Mouse (Mus musculus): ENCODE results near the gene March11. TPM values are rescaled to one million over a fixed set of nuclear protein-coding genes. Genes with fewer than 3 reads are reported as not detected.
A peak's percentile ranks its signal among the peaks of the same experiment; 100 is the strongest.

March11 gene
- polyA plus RNA-seq, 1 experiment from 2014 or later, result not detected

DNA sequence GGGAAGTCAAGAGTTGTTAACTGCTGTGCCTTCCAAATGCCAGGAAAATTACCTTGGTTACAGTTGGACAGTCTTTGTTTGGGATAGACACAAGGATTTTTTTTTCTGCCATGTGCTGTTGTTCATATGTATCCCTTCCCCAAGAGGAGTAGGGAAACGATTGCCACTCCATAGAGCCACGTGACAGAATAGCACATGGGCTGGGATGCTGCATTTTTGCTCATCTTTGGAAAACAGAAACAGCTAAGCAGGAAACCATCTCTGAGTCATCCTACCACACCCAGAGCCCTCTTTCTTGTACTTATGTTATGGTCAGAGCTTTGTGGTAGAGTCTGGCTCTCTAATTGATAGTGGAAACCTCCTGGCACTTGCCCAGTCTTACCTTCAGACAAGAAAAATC, 65.4 kb downstream of the March11 start:
- H3K9ac ChIP-seq (ENCODE audit: low read length), result no peak overlapping the region
- no peaks in the 10 kb centered on the region for H3K4me1 ChIP-seq (replicated peaks; ENCODE audit: control insufficient read depth, insufficient read depth)
- no peaks in the 10 kb centered on the region for H3K9me3 ChIP-seq (ENCODE audit: control insufficient read depth, low read length)
- H3K4me3 ChIP-seq (ENCODE audit: low read depth, low read length), result no peak overlapping the region
- no peaks in the 10 kb centered on the region for H3K36me3 ChIP-seq (ENCODE audit: control insufficient read depth, insufficient read depth, low read length)
- 68% methylated on average over 2 of the region's 2 CpGs for WGBS
- TF ChIP-seq CTCF (IDR thresholded peaks at IDR 0.05; ENCODE audit: low read depth) (no peak), EP300 (optimal IDR thresholded peaks at IDR 0.05) (no peak)
- no peaks in the 10 kb centered on the region for H3K27me3 ChIP-seq (ENCODE audit: control insufficient read depth, insufficient read depth, low read length)
- no peak overlapping the region for H3K4me2 ChIP-seq (replicated peaks; ENCODE audit: low read depth)
- no peak overlapping the region for H3K27ac ChIP-seq (replicated peaks)
- DNase-seq (ENCODE audit: low spot score), result no peak
- no peak for ATAC-seq (ENCODE audit: low FRiP score, low TSS enrichment)

DNA sequence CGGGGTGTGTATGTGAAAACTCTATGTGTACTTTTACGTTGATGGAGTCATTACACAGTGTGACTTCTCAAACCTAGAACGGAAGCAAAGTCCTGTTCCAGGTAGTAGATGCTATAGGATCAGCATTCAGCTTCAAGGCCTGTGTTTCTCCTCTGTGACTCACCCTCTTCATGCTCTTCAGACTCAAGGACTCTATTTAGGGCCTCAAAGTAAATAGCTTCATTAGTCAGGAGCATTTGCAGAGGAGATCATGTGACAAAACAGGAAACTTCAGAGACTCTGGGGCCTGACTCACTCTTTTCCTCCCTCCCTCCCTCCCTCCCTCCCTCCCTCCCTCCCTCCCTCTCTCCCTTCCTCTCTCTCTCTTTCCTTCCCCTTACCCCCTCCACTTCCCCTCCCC, 66.1 kb downstream of the March11 start:
- Histone ChIP-seq H3K27ac (replicated peaks) (no peak overlapping the region), H3K4me1 (replicated peaks; ENCODE audit: control insufficient read depth, insufficient read depth) (no peaks in the 10 kb centered on the region), H3K4me2 (replicated peaks; ENCODE audit: low read depth) (no peak overlapping the region), H3K27me3 (ENCODE audit: control insufficient read depth, insufficient read depth, low read length) (no peaks in the 10 kb centered on the region), H3K4me3 (ENCODE audit: low read depth, low read length) (no peak overlapping the region), H3K9me3 (ENCODE audit: control insufficient read depth, low read length) (no peaks in the 10 kb centered on the region), H3K9ac (ENCODE audit: low read length) (no peak overlapping the region), H3K36me3 (ENCODE audit: control insufficient read depth, insufficient read depth, low read length) (no peaks in the 10 kb centered on the region)
- no peak for DNase-seq (ENCODE audit: low spot score)
- WGBS, result 79% methylated on average over 3 of the region's 3 CpGs
- peak; percentile 51 for ATAC-seq (ENCODE audit: low FRiP score, low TSS enrichment)
- no peak for TF ChIP-seq CTCF (IDR thresholded peaks at IDR 0.05; ENCODE audit: low read depth)
- no peak for TF ChIP-seq EP300 (optimal IDR thresholded peaks at IDR 0.05)

DNA sequence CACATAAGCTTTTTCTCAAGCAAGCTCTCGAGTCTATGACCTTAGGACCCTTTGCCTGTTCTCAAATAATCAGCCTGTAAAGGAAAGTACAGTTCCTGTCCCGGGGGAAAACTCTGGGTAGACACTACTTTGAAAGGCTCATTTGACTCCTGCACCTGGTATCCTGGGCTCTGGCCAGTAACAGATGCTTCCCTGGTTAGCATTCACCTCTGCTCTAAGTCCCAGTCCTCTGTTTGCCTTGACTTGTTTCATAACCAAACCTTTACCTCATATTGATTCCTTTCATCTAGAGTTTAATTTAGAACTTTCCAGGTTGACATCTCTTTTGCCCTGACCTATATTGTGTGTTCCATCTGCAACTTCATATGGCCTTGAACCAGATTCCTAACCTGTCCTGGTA, 68.5 kb downstream of the March11 start:
- 59% methylated on average over 2 of the region's 2 CpGs for WGBS
- H3K27me3 ChIP-seq (ENCODE audit: control insufficient read depth, insufficient read depth, low read length), result no peaks in the 10 kb centered on the region
- H3K27ac ChIP-seq (replicated peaks), result no peak overlapping the region
- ATAC-seq (ENCODE audit: low FRiP score, low TSS enrichment), result no peak
- no peaks in the 10 kb centered on the region for H3K36me3 ChIP-seq (ENCODE audit: control insufficient read depth, insufficient read depth, low read length)
- no peaks in the 10 kb centered on the region for H3K4me1 ChIP-seq (replicated peaks; ENCODE audit: control insufficient read depth, insufficient read depth)
- no peak overlapping the region for H3K4me2 ChIP-seq (replicated peaks; ENCODE audit: low read depth)
- TF ChIP-seq CTCF (IDR thresholded peaks at IDR 0.05; ENCODE audit: low read depth), result no peak
- no peak for TF ChIP-seq EP300 (optimal IDR thresholded peaks at IDR 0.05)
- no peak overlapping the region for H3K4me3 ChIP-seq (ENCODE audit: low read depth, low read length)
- no peak overlapping the region for H3K9ac ChIP-seq (ENCODE audit: low read length)
- DNase-seq (ENCODE audit: low spot score), result no peak
- no peaks in the 10 kb centered on the region for H3K9me3 ChIP-seq (ENCODE audit: control insufficient read depth, low read length)

DNA sequence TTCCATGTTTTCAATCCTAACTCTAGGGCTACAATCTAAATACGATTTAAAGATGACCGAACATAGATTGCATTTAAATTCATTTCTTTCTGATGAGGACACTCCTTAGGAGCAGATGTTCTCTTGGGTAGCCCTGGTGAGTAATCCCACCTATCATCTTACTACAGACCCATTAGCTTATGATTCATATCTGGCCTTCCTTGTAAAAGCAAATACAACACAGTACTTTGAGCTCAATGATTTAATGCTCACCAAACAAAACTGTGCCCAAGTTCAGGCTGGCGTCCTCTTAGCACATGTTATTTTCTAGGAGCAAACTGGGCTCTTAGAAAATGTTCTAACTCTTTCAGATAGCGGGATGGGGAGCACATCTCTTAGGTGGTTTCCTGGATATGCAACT, 70.0 kb downstream of the March11 start:
- Histone ChIP-seq H3K27me3 (ENCODE audit: control insufficient read depth, insufficient read depth, low read length) (no peaks in the 10 kb centered on the region), H3K27ac (replicated peaks) (no peak overlapping the region), H3K9me3 (ENCODE audit: control insufficient read depth, low read length) (no peaks in the 10 kb centered on the region), H3K4me2 (replicated peaks; ENCODE audit: low read depth) (no peak overlapping the region), H3K4me3 (ENCODE audit: low read depth, low read length) (no peak overlapping the region), H3K4me1 (replicated peaks; ENCODE audit: control insufficient read depth, insufficient read depth) (no peaks in the 10 kb centered on the region), H3K9ac (ENCODE audit: low read length) (no peak overlapping the region), H3K36me3 (ENCODE audit: control insufficient read depth, insufficient read depth, low read length) (no peaks in the 10 kb centered on the region)
- WGBS, result 62% methylated on average over 4 of the region's 4 CpGs
- DNase-seq (ENCODE audit: low spot score) (no peak), ATAC-seq (ENCODE audit: low FRiP score, low TSS enrichment) (no peak)
- no peak for TF ChIP-seq EP300 (optimal IDR thresholded peaks at IDR 0.05)

DNA sequence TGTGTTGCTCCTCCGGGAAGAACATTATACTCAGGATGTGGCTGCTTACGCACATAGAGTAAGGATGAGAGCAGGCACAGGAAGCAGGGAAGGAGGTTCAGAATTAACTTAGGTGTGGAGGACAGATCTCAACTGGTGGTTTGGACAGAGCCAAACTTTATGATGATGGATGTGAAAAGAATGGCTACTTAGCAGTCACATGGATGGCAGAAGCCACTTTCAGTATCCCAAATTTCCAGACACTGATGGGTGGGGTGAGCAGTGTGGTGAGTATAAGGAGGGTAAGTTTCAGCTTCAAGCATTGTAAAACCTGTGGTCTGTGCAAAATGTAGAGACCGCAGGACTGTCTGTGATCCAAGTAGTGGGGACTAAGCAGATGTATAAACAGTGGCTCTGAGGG, 71.0 kb downstream of the March11 start:
- no peaks in the 10 kb centered on the region for H3K9me3 ChIP-seq (ENCODE audit: control insufficient read depth, low read length)
- no peaks in the 10 kb centered on the region for H3K4me1 ChIP-seq (replicated peaks; ENCODE audit: control insufficient read depth, insufficient read depth)
- ATAC-seq (ENCODE audit: low FRiP score, low TSS enrichment), result no peak
- H3K4me2 ChIP-seq (replicated peaks; ENCODE audit: low read depth), result no peak overlapping the region
- H3K4me3 ChIP-seq (ENCODE audit: low read depth, low read length), result no peak overlapping the region
- H3K36me3 ChIP-seq (ENCODE audit: control insufficient read depth, insufficient read depth, low read length), result no peaks in the 10 kb centered on the region
- TF ChIP-seq EP300 (optimal IDR thresholded peaks at IDR 0.05) (no peak), CTCF (IDR thresholded peaks at IDR 0.05; ENCODE audit: low read depth) (no peak)
- no peak for DNase-seq (ENCODE audit: low spot score)
- 72% methylated on average over 3 of the region's 3 CpGs for WGBS
- H3K27me3 ChIP-seq (ENCODE audit: control insufficient read depth, insufficient read depth, low read length), result no peaks in the 10 kb centered on the region
- no peak overlapping the region for H3K9ac ChIP-seq (ENCODE audit: low read length)
- no peak overlapping the region for H3K27ac ChIP-seq (replicated peaks)

DNA sequence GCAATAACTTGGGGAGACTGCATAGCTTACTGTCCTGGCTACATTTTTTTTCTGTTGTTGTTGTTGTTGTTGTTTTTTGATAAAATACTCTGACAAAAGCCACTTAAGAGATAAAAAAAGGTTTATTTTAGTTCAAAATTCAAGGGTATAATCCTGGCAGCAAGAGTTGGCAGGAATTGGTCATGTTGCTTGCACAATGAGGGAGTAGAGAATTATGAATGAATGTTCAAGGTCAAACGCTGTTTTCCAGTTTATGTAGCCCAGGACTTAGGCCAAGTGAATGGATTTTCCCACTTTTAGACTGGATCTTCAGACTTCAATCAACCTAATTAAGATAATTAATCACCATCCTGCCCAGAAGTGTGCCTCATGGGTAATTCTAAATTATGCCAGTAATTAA, 72.0 kb downstream of the March11 start:
- Histone ChIP-seq H3K9ac (ENCODE audit: low read length) (no peak overlapping the region), H3K9me3 (ENCODE audit: control insufficient read depth, low read length) (no peaks in the 10 kb centered on the region), H3K4me1 (replicated peaks; ENCODE audit: control insufficient read depth, insufficient read depth) (no peaks in the 10 kb centered on the region), H3K36me3 (ENCODE audit: control insufficient read depth, insufficient read depth, low read length) (no peaks in the 10 kb centered on the region), H3K4me3 (ENCODE audit: low read depth, low read length) (no peak overlapping the region), H3K27me3 (ENCODE audit: control insufficient read depth, insufficient read depth, low read length) (no peaks in the 10 kb centered on the region), H3K4me2 (replicated peaks; ENCODE audit: low read depth) (no peak overlapping the region), H3K27ac (replicated peaks) (no peak overlapping the region)
- DNase-seq (ENCODE audit: low spot score), result no peak
- ATAC-seq (ENCODE audit: low FRiP score, low TSS enrichment), result no peak
- WGBS, result 72% methylated on average over 1 of the region's 1 CpGs
- no peak for TF ChIP-seq EP300 (optimal IDR thresholded peaks at IDR 0.05)
- no peak for TF ChIP-seq CTCF (IDR thresholded peaks at IDR 0.05; ENCODE audit: low read depth)

Data from stomach, postnatal 0 days (tissue).